Mouse (Mus musculus) kidney, adult 2 months (tissue): ENCODE data around the gene Ankrd23. TPM values are rescaled to one million over a fixed set of nuclear protein-coding genes. Genes with fewer than 3 reads are reported as not detected.

ENCODE experiments used
- DNase-seq: peaks from one replicate; pipeline ENCODE4 v3.0.0; 2021
- H3K27ac ChIP-seq: fragments of 200-500 bp; 2 replicates; pipeline ENCODE4 v1.5.1; 2012; ENCODE audit warnings: low read depth, low read length, control low read depth, inconsistent platforms; ENCODE audit not compliant: insufficient read depth
- H3K27me3 ChIP-seq: fragments of 200-500 bp; replicated peaks from 2 replicates; pipeline ENCODE4 v1.6.1; 2012; ENCODE audit warnings: mild to moderate bottlenecking, moderate library complexity, low read length, inconsistent platforms; ENCODE audit not compliant: control insufficient read depth, insufficient read depth
- H3K36me3 ChIP-seq: fragments of 200-500 bp; 2 replicates; pipeline ENCODE4 v1.6.1; 2012; ENCODE audit warnings: mild to moderate bottlenecking, moderate library complexity, low read length, inconsistent platforms; ENCODE audit not compliant: control insufficient read depth, insufficient read depth
- H3K4me1 ChIP-seq: fragments of 200-500 bp; 2 replicates; pipeline ENCODE4 v1.6.1; 2011; ENCODE audit warnings: low read length; ENCODE audit not compliant: control insufficient read depth, insufficient read depth
- H3K4me3 ChIP-seq: fragments of 200-500 bp; 2 replicates; pipeline ENCODE4 v1.5.1; 2011; ENCODE audit warnings: mild to moderate bottlenecking, low read depth, low read length, control low read depth; ENCODE audit not compliant: insufficient read depth
- CTCF ChIP-seq: fragments of 200-500 bp; conservative IDR thresholded peaks from 2 replicates; pipeline ENCODE4 v1.5.1; 2011; ENCODE audit warnings: low read depth, mild to moderate bottlenecking, control low read depth, low read length, moderate library complexity, mixed read lengths; ENCODE audit not compliant: insufficient read depth, insufficient read length
- POLR2A ChIP-seq: fragments of 200-500 bp; IDR thresholded peaks from one replicate; pipeline ENCODE4 v1.6.1; 2011; ENCODE audit warnings: low read depth, low read length, control low read depth
- WGBS: fragments of 180-500 bp; shearing (Covaris S2); methylation state at CpG from one replicate; pipeline ENCODE4 v1.1.7; 2018; 5-methylcytosine and 5-hydroxymethylcytosine counted together
- polyA plus RNA-seq: library from polyadenylated mRNA; depleted of rRNA; stranded (reverse); fragments of >200 nt; gene quantifications from 2 replicates; pipeline ENCODE4 v1.2.3, GENCODE M21; 2012

Gene Ankrd23
- polyA plus RNA-seq, 1 experiment, result 37.9 TPM

DNA sequence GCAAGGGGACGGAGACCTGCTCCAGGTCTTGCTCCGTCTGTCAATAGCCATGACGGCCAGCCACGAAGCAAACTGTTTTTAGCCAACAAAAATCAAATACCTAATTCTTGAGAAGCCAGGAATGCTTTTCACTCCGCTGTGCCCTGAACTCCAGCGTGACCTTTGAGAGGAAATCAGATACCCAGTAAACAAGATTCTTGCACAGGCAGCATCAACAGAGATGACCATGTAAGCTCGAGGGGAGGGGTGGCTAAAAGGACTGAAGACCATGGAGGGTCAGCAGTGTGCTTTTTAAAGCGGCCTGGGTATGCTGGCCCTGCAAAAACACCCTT is 320 bp downstream of the Ankrd23 start:
- peak overlapping the region; percentile 8; the same call in 1 of the 2 replicates for H3K27ac ChIP-seq
- 54% methylated on average over 8 of the region's 8 CpGs for WGBS
- H3K27me3 ChIP-seq, result no peaks in the 10 kb centered on the region

GRCm38 (mm10) chr1:36535477-36536396 is 946 bp downstream of the Ankrd23 start:
- no peak overlapping the region for H3K4me3 ChIP-seq
- H3K36me3 ChIP-seq, result no peaks in the 10 kb centered on the region
- DNase-seq, result peak; percentile 38
- peaks cover 11% of the 10 kb centered on the region; the same call in 1 of the 2 replicates for H3K4me1 ChIP-seq
- TF ChIP-seq POLR2A (no peak), CTCF (no peak)
- no peaks in the 10 kb centered on the region for H3K27me3 ChIP-seq
- H3K27ac ChIP-seq, result peak overlapping the region; percentile 8; the same call in 1 of the 2 replicates
- 78% methylated on average over 11 of the region's 11 CpGs for WGBS

More for the DNA sequence above, 320 bp downstream of the Ankrd23 start:
- Histone ChIP-seq H3K4me1 (peaks cover 11% of the 10 kb centered on the region; the same call in 1 of the 2 replicates), H3K36me3 (no peaks in the 10 kb centered on the region), H3K4me3 (no peak overlapping the region)
- TF ChIP-seq CTCF, result no peak
- TF ChIP-seq POLR2A, result no peak
- DNase-seq, result no peak

GRCm38 (mm10) chr1:36534595-36535058 is 2.1 kb downstream of the Ankrd23 start:
- Histone ChIP-seq H3K27ac (no peak overlapping the region), H3K4me3 (no peak overlapping the region), H3K27me3 (no peaks in the 10 kb centered on the region), H3K4me1 (peaks cover 9% of the 10 kb centered on the region; the same call in 1 of the 2 replicates), H3K36me3 (no peaks in the 10 kb centered on the region)
- peak; percentile 31 for DNase-seq
- 43% methylated on average over 6 of the region's 6 CpGs for WGBS
- TF ChIP-seq POLR2A, result no peak
- TF ChIP-seq CTCF, result no peak; the same call in 1 of the 2 replicates

GRCm38 (mm10) chr1:36533546-36533945 is 3.1 kb downstream of the Ankrd23 start:
- Histone ChIP-seq H3K36me3 (no peaks in the 10 kb centered on the region), H3K4me3 (no peak overlapping the region), H3K27ac (no peak overlapping the region), H3K27me3 (no peaks in the 10 kb centered on the region), H3K4me1 (0 out of 2 replicates have a peak, but pooled peaks cover 7% of the 10 kb centered on the region)
- WGBS, result 89% methylated on average over 6 of the region's 6 CpGs
- DNase-seq, result no peak
- TF ChIP-seq POLR2A, result no peak
- no peak for TF ChIP-seq CTCF

DNA sequence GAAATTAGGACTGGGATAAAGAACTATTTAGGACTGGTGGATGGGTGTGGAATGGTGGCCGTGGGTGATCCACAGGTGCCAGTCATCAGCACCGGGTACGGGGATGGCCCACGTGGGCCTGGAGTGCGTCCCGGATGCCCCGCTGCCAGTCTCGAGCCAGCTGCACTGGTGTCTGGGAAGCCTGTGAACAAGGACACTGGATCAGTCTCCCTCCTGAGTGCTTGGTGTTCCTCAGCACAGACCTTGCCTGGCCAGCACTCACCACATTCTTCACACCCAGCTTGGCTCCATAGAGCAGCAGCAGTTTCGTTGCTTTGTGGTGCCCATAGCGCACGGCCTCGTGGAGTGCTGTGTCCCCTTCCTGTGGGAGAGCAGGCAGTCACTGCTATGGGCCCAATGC is 5.2 kb downstream of the Ankrd23 start:
- Histone ChIP-seq H3K4me1 (0 out of 2 replicates have a peak, but pooled peaks cover 7% of the 10 kb centered on the region), H3K27ac (no peak overlapping the region), H3K4me3 (no peak overlapping the region), H3K36me3 (no peaks in the 10 kb centered on the region), H3K27me3 (no peaks in the 10 kb centered on the region)
- 87% methylated on average over 12 of the region's 12 CpGs for WGBS
- no peak for TF ChIP-seq CTCF
- no peak for DNase-seq

- WGBS, result 84% methylated on average over 7 of the region's 7 CpGs
- Histone ChIP-seq H3K4me1 (0 out of 2 replicates have a peak, but pooled peaks cover 6% of the 10 kb centered on the region), H3K4me3 (no peak overlapping the region), H3K27me3 (no peaks in the 10 kb centered on the region), H3K36me3 (no peaks in the 10 kb centered on the region), H3K27ac (no peak overlapping the region)
- no peak for DNase-seq
- TF ChIP-seq POLR2A, result no peak
These were observed 5.7 kb downstream of the Ankrd23 start for GRCm38 (mm10) chr1:36530962-36531361.

DNA sequence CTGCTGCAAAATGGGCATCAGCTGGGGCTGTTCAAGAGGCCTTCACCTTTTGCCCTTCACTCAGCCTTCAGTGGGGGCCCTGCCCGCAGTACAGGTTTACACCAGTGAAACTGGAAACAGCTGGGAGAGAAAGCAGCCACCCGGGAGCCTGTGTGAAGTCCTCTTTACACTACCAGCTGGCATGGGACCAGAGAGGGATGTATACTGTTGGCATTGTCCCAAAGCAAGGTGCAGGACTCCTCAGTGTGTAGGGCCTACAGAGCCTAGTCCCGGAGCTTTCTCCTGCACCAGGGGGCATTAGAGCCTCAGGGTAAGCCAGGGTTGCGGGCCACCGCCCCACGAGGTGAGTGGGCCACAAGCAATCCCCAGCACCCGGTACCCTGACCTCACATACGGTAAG is 6.2 kb downstream of the Ankrd23 start:
- TF ChIP-seq POLR2A (no peak), CTCF (no peak)
- Histone ChIP-seq H3K36me3 (no peaks in the 10 kb centered on the region), H3K4me3 (no peak overlapping the region), H3K27ac (no peak overlapping the region), H3K27me3 (no peaks in the 10 kb centered on the region), H3K4me1 (0 out of 2 replicates have a peak, but pooled peaks cover 3% of the 10 kb centered on the region)
- 65% methylated on average over 8 of the region's 8 CpGs for WGBS
- DNase-seq, result no peak
